Mouse (Mus musculus): ENCODE measurements around the gene Kcnab1. TPM values are rescaled to one million over a fixed set of nuclear protein-coding genes. Genes with fewer than 3 reads are reported as not detected.

Kcnab1 gene
- polyA plus RNA-seq, 1 experiment: 0.05 TPM

- 82% methylated on average over 6 of the region's 6 CpGs for WGBS
- Histone ChIP-seq H3K36me3 (ENCODE audit: control insufficient read depth, insufficient read depth, low read length) (no peaks in the 10 kb centered on the region), H3K27ac (ENCODE audit: insufficient read depth, low read depth, low read length) (no peak overlapping the region), H3K27me3 (ENCODE audit: control insufficient read depth, insufficient read depth, low read length) (no peaks in the 10 kb centered on the region), H3K4me1 (ENCODE audit: control insufficient read depth, insufficient read depth, insufficient read length, low read length) (no peaks in the 10 kb centered on the region), H3K4me3 (ENCODE audit: low read depth, low read length) (no peak overlapping the region)
- TF ChIP-seq CTCF (IDR thresholded peaks at IDR 0.05; ENCODE audit: extremely low read depth, insufficient read length, insufficient replicate concordance, low read depth, low read length): no peak
- TF ChIP-seq POLR2A (IDR thresholded peaks at IDR 0.05; ENCODE audit: low read depth, low read length): no peak
These were observed 95.3 kb downstream of the Kcnab1 start for GRCm38 (mm10) chr3:65204356-65205075.

- TF ChIP-seq POLR2A (IDR thresholded peaks at IDR 0.05; ENCODE audit: low read depth, low read length): no peak
- TF ChIP-seq CTCF (IDR thresholded peaks at IDR 0.05; ENCODE audit: extremely low read depth, insufficient read length, insufficient replicate concordance, low read depth, low read length): no peak
- no peaks in the 10 kb centered on the region for H3K36me3 ChIP-seq (ENCODE audit: control insufficient read depth, insufficient read depth, low read length)
- H3K4me3 ChIP-seq (ENCODE audit: low read depth, low read length): no peak overlapping the region
- H3K4me1 ChIP-seq (ENCODE audit: control insufficient read depth, insufficient read depth, insufficient read length, low read length): no peaks in the 10 kb centered on the region
- H3K27me3 ChIP-seq (ENCODE audit: control insufficient read depth, insufficient read depth, low read length): no peaks in the 10 kb centered on the region
- WGBS: 73% methylated on average over 8 of the region's 8 CpGs
- H3K27ac ChIP-seq (ENCODE audit: insufficient read depth, low read depth, low read length): no peak overlapping the region
These were observed 96.4 kb downstream of the Kcnab1 start for GRCm38 (mm10) chr3:65205539-65206020.

GRCm38 (mm10) chr3:65213725-65214124 is 104.5 kb downstream of the Kcnab1 start:
- 69% methylated on average over 2 of the region's 2 CpGs for WGBS
- Histone ChIP-seq H3K27ac (ENCODE audit: insufficient read depth, low read depth, low read length) (no peak overlapping the region), H3K27me3 (ENCODE audit: control insufficient read depth, insufficient read depth, low read length) (no peaks in the 10 kb centered on the region), H3K4me1 (ENCODE audit: control insufficient read depth, insufficient read depth, insufficient read length, low read length) (no peaks in the 10 kb centered on the region), H3K36me3 (ENCODE audit: control insufficient read depth, insufficient read depth, low read length) (no peaks in the 10 kb centered on the region), H3K4me3 (ENCODE audit: low read depth, low read length) (no peak overlapping the region)
- TF ChIP-seq POLR2A (IDR thresholded peaks at IDR 0.05; ENCODE audit: low read depth, low read length) (no peak), CTCF (IDR thresholded peaks at IDR 0.05; ENCODE audit: extremely low read depth, insufficient read length, insufficient replicate concordance, low read depth, low read length) (no peak)

GRCm38 (mm10) chr3:65214635-65215034 is 105.5 kb downstream of the Kcnab1 start:
- H3K36me3 ChIP-seq (ENCODE audit: control insufficient read depth, insufficient read depth, low read length): no peaks in the 10 kb centered on the region
- H3K27me3 ChIP-seq (ENCODE audit: control insufficient read depth, insufficient read depth, low read length): no peaks in the 10 kb centered on the region
- no peak for TF ChIP-seq POLR2A (IDR thresholded peaks at IDR 0.05; ENCODE audit: low read depth, low read length)
- TF ChIP-seq CTCF (IDR thresholded peaks at IDR 0.05; ENCODE audit: extremely low read depth, insufficient read length, insufficient replicate concordance, low read depth, low read length): no peak
- no peak overlapping the region for H3K4me3 ChIP-seq (ENCODE audit: low read depth, low read length)
- H3K4me1 ChIP-seq (ENCODE audit: control insufficient read depth, insufficient read depth, insufficient read length, low read length): no peaks in the 10 kb centered on the region
- 70% methylated on average over 2 of the region's 2 CpGs for WGBS
- no peak overlapping the region for H3K27ac ChIP-seq (ENCODE audit: insufficient read depth, low read depth, low read length)

GRCm38 (mm10) chr3:65217673-65218579 is 108.7 kb downstream of the Kcnab1 start:
- no peaks in the 10 kb centered on the region for H3K4me1 ChIP-seq (ENCODE audit: control insufficient read depth, insufficient read depth, insufficient read length, low read length)
- no peak overlapping the region for H3K27ac ChIP-seq (ENCODE audit: insufficient read depth, low read depth, low read length)
- no peak overlapping the region for H3K4me3 ChIP-seq (ENCODE audit: low read depth, low read length)
- H3K36me3 ChIP-seq (ENCODE audit: control insufficient read depth, insufficient read depth, low read length): no peaks in the 10 kb centered on the region
- TF ChIP-seq CTCF (IDR thresholded peaks at IDR 0.05; ENCODE audit: extremely low read depth, insufficient read length, insufficient replicate concordance, low read depth, low read length) (no peak), POLR2A (IDR thresholded peaks at IDR 0.05; ENCODE audit: low read depth, low read length) (no peak)
- H3K27me3 ChIP-seq (ENCODE audit: control insufficient read depth, insufficient read depth, low read length): no peaks in the 10 kb centered on the region
- 73% methylated on average over 7 of the region's 7 CpGs for WGBS

- no peaks in the 10 kb centered on the region for H3K36me3 ChIP-seq (ENCODE audit: control insufficient read depth, insufficient read depth, low read length)
- no peak for TF ChIP-seq CTCF (IDR thresholded peaks at IDR 0.05; ENCODE audit: extremely low read depth, insufficient read length, insufficient replicate concordance, low read depth, low read length)
- no peak overlapping the region for H3K4me3 ChIP-seq (ENCODE audit: low read depth, low read length)
- no peaks in the 10 kb centered on the region for H3K27me3 ChIP-seq (ENCODE audit: control insufficient read depth, insufficient read depth, low read length)
- H3K27ac ChIP-seq (ENCODE audit: insufficient read depth, low read depth, low read length): no peak overlapping the region
- no peaks in the 10 kb centered on the region for H3K4me1 ChIP-seq (ENCODE audit: control insufficient read depth, insufficient read depth, insufficient read length, low read length)
These were observed 111.1 kb downstream of the Kcnab1 start for GRCm38 (mm10) chr3:65220287-65220686.

- Histone ChIP-seq H3K4me1 (ENCODE audit: control insufficient read depth, insufficient read depth, insufficient read length, low read length) (no peaks in the 10 kb centered on the region), H3K36me3 (ENCODE audit: control insufficient read depth, insufficient read depth, low read length) (no peaks in the 10 kb centered on the region), H3K27me3 (ENCODE audit: control insufficient read depth, insufficient read depth, low read length) (no peaks in the 10 kb centered on the region), H3K27ac (ENCODE audit: insufficient read depth, low read depth, low read length) (no peak overlapping the region), H3K4me3 (ENCODE audit: low read depth, low read length) (no peak overlapping the region)
- TF ChIP-seq CTCF (IDR thresholded peaks at IDR 0.05; ENCODE audit: extremely low read depth, insufficient read length, insufficient replicate concordance, low read depth, low read length): no peak
- TF ChIP-seq POLR2A (IDR thresholded peaks at IDR 0.05; ENCODE audit: low read depth, low read length): no peak
- 89% methylated on average over 2 of the region's 2 CpGs for WGBS
These were observed 114.5 kb downstream of the Kcnab1 start for GRCm38 (mm10) chr3:65223635-65224034.
